Mouse (Mus musculus): ENCODE results near the gene Krt75. TPM values are rescaled to one million over a fixed set of nuclear protein-coding genes. Genes with fewer than 3 reads are reported as not detected.
"Not testable (repeated sequence)": the region's sequence is repeated elsewhere in the genome, so short reads cannot be mapped to it uniquely, and the experiment has no call there.

Krt75 gene
- total and polyA plus RNA-seq, 2 experiments from 2014 or later, result 0.05 to 0.12 TPM

- ATAC-seq (ENCODE audit: low FRiP score) (no peak), DNase-seq (ENCODE audit: low spot score) (no peak)
- Histone ChIP-seq H3K9ac (replicated peaks; ENCODE audit: low read length, poor library complexity, severe bottlenecking) (no peak within 1 kb of the TSS), H3K9me3 (ENCODE audit: low read length) (no peaks in the 10 kb centered on the region), H3K4me3 (ENCODE audit: low read depth, low read length) (no peak within 1 kb of the TSS), H3K4me1 (ENCODE audit: insufficient read depth, low read length) (no peaks in the 10 kb centered on the region), H3K27ac (ENCODE audit: low read depth, low read length) (no peak within 1 kb of the TSS), H3K27me3 (ENCODE audit: insufficient read depth, low read length) (no peaks in the 10 kb centered on the region), H3K4me2 (ENCODE audit: low read depth, low read length, poor library complexity, severe bottlenecking) (no peak within 1 kb of the TSS), H3K36me3 (ENCODE audit: insufficient read depth, low read length) (no peaks in the 10 kb centered on the region)
- 87% methylated on average over 7 of the region's 7 CpGs for WGBS
- TF ChIP-seq CTCF (IDR thresholded peaks at IDR 0.05), result no peak
Measured at GRCm38 (mm10) chr15:101532720-101533119, 41.0 kb downstream of the Krt75 start, which contains the start of gene Krt84. TSS of gene Krt84 (minus strand) at chr15:101532820.

GRCm38 (mm10) chr15:101522556-101523232 lies 51.0 kb downstream of the Krt75 start:
- Histone ChIP-seq H3K4me1 (ENCODE audit: insufficient read depth, low read length) (no peaks in the 10 kb centered on the region), H3K36me3 (ENCODE audit: insufficient read depth, low read length) (no peaks in the 10 kb centered on the region), H3K27ac (ENCODE audit: low read depth, low read length) (no peak overlapping the region), H3K27me3 (ENCODE audit: insufficient read depth, low read length) (no peaks in the 10 kb centered on the region), H3K9me3 (ENCODE audit: low read length) (no peaks in the 10 kb centered on the region), H3K4me3 (ENCODE audit: low read depth, low read length) (no peak overlapping the region), H3K9ac (replicated peaks; ENCODE audit: low read length, poor library complexity, severe bottlenecking) (no peak overlapping the region), H3K4me2 (ENCODE audit: low read depth, low read length, poor library complexity, severe bottlenecking) (no peak overlapping the region)
- no peak for DNase-seq (ENCODE audit: low spot score)
- no peak for TF ChIP-seq CTCF (IDR thresholded peaks at IDR 0.05)
- WGBS, result 86% methylated on average over 4 of the region's 4 CpGs
- ATAC-seq (ENCODE audit: low FRiP score), result no peak

- Histone ChIP-seq H3K4me3 (ENCODE audit: low read depth, low read length) (no peak overlapping the region), H3K27me3 (ENCODE audit: insufficient read depth, low read length) (no peaks in the 10 kb centered on the region), H3K27ac (ENCODE audit: low read depth, low read length) (no peak overlapping the region), H3K9me3 (ENCODE audit: low read length) (no peaks in the 10 kb centered on the region), H3K9ac (replicated peaks; ENCODE audit: low read length, poor library complexity, severe bottlenecking) (no peak overlapping the region), H3K36me3 (ENCODE audit: insufficient read depth, low read length) (no peaks in the 10 kb centered on the region), H3K4me1 (ENCODE audit: insufficient read depth, low read length) (no peaks in the 10 kb centered on the region), H3K4me2 (ENCODE audit: low read depth, low read length, poor library complexity, severe bottlenecking) (no peak overlapping the region)
- TF ChIP-seq CTCF (IDR thresholded peaks at IDR 0.05), result peak; percentile 95
- DNase-seq (ENCODE audit: low spot score) (peak; percentile 88), ATAC-seq (ENCODE audit: low FRiP score) (no peak)
- 18% methylated on average over 2 of the region's 2 CpGs for WGBS
Measured at GRCm38 (mm10) chr15:101519792-101520191, 53.9 kb downstream of the Krt75 start.

- 78% methylated on average over 2 of the region's 2 CpGs for WGBS
- not testable (repeated sequence) for H3K27me3 ChIP-seq (ENCODE audit: insufficient read depth, low read length); H3K9me3 ChIP-seq (ENCODE audit: low read length); H3K27ac ChIP-seq (ENCODE audit: low read depth, low read length); H3K4me1 ChIP-seq (ENCODE audit: insufficient read depth, low read length); H3K36me3 ChIP-seq (ENCODE audit: insufficient read depth, low read length); DNase-seq (ENCODE audit: low spot score); ATAC-seq (ENCODE audit: low FRiP score); H3K4me2 ChIP-seq (ENCODE audit: low read depth, low read length, poor library complexity, severe bottlenecking); H3K9ac ChIP-seq (replicated peaks; ENCODE audit: low read length, poor library complexity, severe bottlenecking); H3K4me3 ChIP-seq (ENCODE audit: low read depth, low read length)
Measured at GRCm38 (mm10) chr15:101517161-101517560, 56.5 kb downstream of the Krt75 start, which contains the start of gene Gm49425. TSS of gene Gm49425 (minus strand) at chr15:101517261.

Small RNAs within 50 kb of the gene (microRNA-seq; reads per million reads assigned to microRNA genes)
- gene Gm44393 (ENCODE audit: borderline number of aligned reads) (not detected), gene Gm44460 (ENCODE audit: borderline number of aligned reads) (not detected)

Other genes starting within 250 kb of the Krt75 start
- 0.09 and 1.0 TPM in 2 replicates for gene Krt80, start 203.7 kb downstream of the Krt75 start, total RNA-seq (2014; rRNA removed)
- 0.16 and 0.33 TPM in 2 replicates for gene Krt80, start 203.7 kb downstream of the Krt75 start, polyA plus RNA-seq (2015; fragmentation: Nextera tagmentation; extraction: Ambion mirVana)
- gene Krt7, start 162.9 kb downstream of the Krt75 start, total RNA-seq (2014; rRNA removed), result 0.49 and 0.52 TPM in 2 replicates
- gene Krt7, start 162.9 kb downstream of the Krt75 start, polyA plus RNA-seq (2015; fragmentation: Nextera tagmentation; extraction: Ambion mirVana), result 0.20 and 0.82 TPM in 2 replicates
- 0.76 and 1.2 TPM in 2 replicates for gene Krt87, start 135.1 kb downstream of the Krt75 start, total RNA-seq (2014; rRNA removed)
- gene Krt87, start 135.1 kb downstream of the Krt75 start, polyA plus RNA-seq (2015; fragmentation: Nextera tagmentation; extraction: Ambion mirVana), result 0.76 and 0.84 TPM in 2 replicates
- gene Krt88, start 126.2 kb downstream of the Krt75 start, total RNA-seq (2014; rRNA removed), result not detected in 2 replicates
- gene Krt88, start 126.2 kb downstream of the Krt75 start, polyA plus RNA-seq (2015; fragmentation: Nextera tagmentation; extraction: Ambion mirVana), result not detected in 2 replicates
- gene Krt81, start 110.2 kb downstream of the Krt75 start, total RNA-seq (2014; rRNA removed), result 0.28 and 0.49 TPM in 2 replicates
- 0.17 TPM in 1 of 2 replicates, not detected in the other for gene Krt81, start 110.2 kb downstream of the Krt75 start, polyA plus RNA-seq (2015; fragmentation: Nextera tagmentation; extraction: Ambion mirVana)
- gene Krt86, start 100.4 kb downstream of the Krt75 start, total RNA-seq (2014; rRNA removed), result 0.38 TPM in 1 of 2 replicates, not detected in the other
- gene Krt86, start 100.4 kb downstream of the Krt75 start, polyA plus RNA-seq (2015; fragmentation: Nextera tagmentation; extraction: Ambion mirVana), result 0.15 and 0.17 TPM in 2 replicates
- not detected in 2 replicates for gene Krt83, start 82.4 kb downstream of the Krt75 start, total RNA-seq (2014; rRNA removed)
- not detected in 2 replicates for gene Krt83, start 82.4 kb downstream of the Krt75 start, polyA plus RNA-seq (2015; fragmentation: Nextera tagmentation; extraction: Ambion mirVana)
- not detected in 2 replicates for gene Gm49425, start 56.6 kb downstream of the Krt75 start, total RNA-seq (2014; rRNA removed)
- gene Gm49425, start 56.6 kb downstream of the Krt75 start, polyA plus RNA-seq (2015; fragmentation: Nextera tagmentation; extraction: Ambion mirVana), result not detected in 2 replicates
- not detected in 2 replicates for gene Krt84, start 41.1 kb downstream of the Krt75 start, total RNA-seq (2014; rRNA removed)
- not detected in 2 replicates for gene Krt84, start 41.1 kb downstream of the Krt75 start, polyA plus RNA-seq (2015; fragmentation: Nextera tagmentation; extraction: Ambion mirVana)
- not detected in 2 replicates for gene Krt82, start 23.2 kb downstream of the Krt75 start, total RNA-seq (2014; rRNA removed)
- not detected in 2 replicates for gene Krt82, start 23.2 kb downstream of the Krt75 start, polyA plus RNA-seq (2015; fragmentation: Nextera tagmentation; extraction: Ambion mirVana)
- gene Krt90, start 11.0 kb downstream of the Krt75 start, total RNA-seq (2014; rRNA removed), result 0.09 TPM in 1 of 2 replicates, not detected in the other
- gene Krt90, start 11.0 kb downstream of the Krt75 start, polyA plus RNA-seq (2015; fragmentation: Nextera tagmentation; extraction: Ambion mirVana), result 0.41 and 0.50 TPM in 2 replicates
- not detected in 2 replicates for gene Gm5414, start 54.3 kb upstream of the Krt75 start, total RNA-seq (2014; rRNA removed)
- gene Gm5414, start 54.3 kb upstream of the Krt75 start, polyA plus RNA-seq (2015; fragmentation: Nextera tagmentation; extraction: Ambion mirVana), result not detected in 2 replicates
- gene Gm5478, start 73.5 kb upstream of the Krt75 start, total RNA-seq (2014; rRNA removed), result not detected in 2 replicates
- not detected in 2 replicates for gene Gm5478, start 73.5 kb upstream of the Krt75 start, polyA plus RNA-seq (2015; fragmentation: Nextera tagmentation; extraction: Ambion mirVana)
- gene Krt6b, start 106.4 kb upstream of the Krt75 start, total RNA-seq (2014; rRNA removed), result not detected in 2 replicates
- gene Krt6b, start 106.4 kb upstream of the Krt75 start, polyA plus RNA-seq (2015; fragmentation: Nextera tagmentation; extraction: Ambion mirVana), result 0.07 TPM in 1 of 2 replicates, not detected in the other
- gene Krt6a, start 120.4 kb upstream of the Krt75 start, total RNA-seq (2014; rRNA removed), result not detected in 2 replicates
- not detected in 2 replicates for gene Krt6a, start 120.4 kb upstream of the Krt75 start, polyA plus RNA-seq (2015; fragmentation: Nextera tagmentation; extraction: Ambion mirVana)
- gene Krt5, start 139.0 kb upstream of the Krt75 start, total RNA-seq (2014; rRNA removed), result 6.4 TPM in 1 of 2 replicates, not detected in the other
- 0.14 TPM in 1 of 2 replicates, not detected in the other for gene Krt5, start 139.0 kb upstream of the Krt75 start, polyA plus RNA-seq (2015; fragmentation: Nextera tagmentation; extraction: Ambion mirVana)
- 2.8 TPM in 1 of 2 replicates, not detected in the other for gene Krt71, start 169.2 kb upstream of the Krt75 start, total RNA-seq (2014; rRNA removed)
- 0.25 and 0.27 TPM in 2 replicates for gene Krt71, start 169.2 kb upstream of the Krt75 start, polyA plus RNA-seq (2015; fragmentation: Nextera tagmentation; extraction: Ambion mirVana)
- gene Krt72, start 212.6 kb upstream of the Krt75 start, total RNA-seq (2014; rRNA removed), result not detected in 2 replicates
- gene Krt72, start 212.6 kb upstream of the Krt75 start, polyA plus RNA-seq (2015; fragmentation: Nextera tagmentation; extraction: Ambion mirVana), result not detected in 2 replicates
- gene Krt73, start 228.4 kb upstream of the Krt75 start, total RNA-seq (2014; rRNA removed), result 1.3 TPM in 1 of 2 replicates, not detected in the other
- gene Krt73, start 228.4 kb upstream of the Krt75 start, polyA plus RNA-seq (2015; fragmentation: Nextera tagmentation; extraction: Ambion mirVana), result 0.36 and 0.39 TPM in 2 replicates
- gene Krt2, start 244.3 kb upstream of the Krt75 start, total RNA-seq (2014; rRNA removed), result not detected in 2 replicates
- gene Krt2, start 244.3 kb upstream of the Krt75 start, polyA plus RNA-seq (2015; fragmentation: Nextera tagmentation; extraction: Ambion mirVana), result 0.12 TPM in 1 of 2 replicates, not detected in the other